Mouse (Mus musculus) limb, embryonic 15.5 days (tissue): ENCODE results near the gene Gfra1. TPM values are rescaled to one million over a fixed set of nuclear protein-coding genes. Genes with fewer than 3 reads are reported as not detected.

Experiments used
- ATAC-seq: fragments of 200-750 bp; cut with Nextera tagmentation; 2 replicates; pipeline ENCODE4 v1.8.0; 2017; ENCODE audit warnings: low read depth, moderate TSS enrichment; ENCODE audit not compliant: insufficient number of reproducible peaks, low FRiP score, low TSS enrichment
- H3K27ac ChIP-seq: fragments of 300-500 bp; sonication (generic); 2 replicates; pipeline ENCODE4 v1.5.1; 2015; ENCODE audit warnings: moderate library complexity, mild to moderate bottlenecking, inconsistent platforms
- H3K27me3 ChIP-seq: fragments of 300-500 bp; sonication (generic); 2 replicates; pipeline ENCODE4 v1.6.1; 2015; ENCODE audit warnings: inconsistent platforms
- H3K36me3 ChIP-seq: fragments of 300-500 bp; sonication (generic); 2 replicates; pipeline ENCODE4 v1.6.1; 2015; ENCODE audit warnings: inconsistent platforms
- H3K4me1 ChIP-seq: fragments of 300-500 bp; sonication (generic); 2 replicates; pipeline ENCODE4 v1.6.1; 2015; ENCODE audit warnings: inconsistent platforms
- H3K4me2 ChIP-seq: fragments of 300-500 bp; sonication (generic); 2 replicates; pipeline ENCODE4 v1.6.1; 2015; ENCODE audit warnings: mild to moderate bottlenecking, inconsistent platforms
- H3K4me3 ChIP-seq: fragments of 300-500 bp; sonication (generic); 2 replicates; pipeline ENCODE4 v1.5.1; 2015; ENCODE audit warnings: mild to moderate bottlenecking, inconsistent platforms
- H3K9ac ChIP-seq: fragments of 300-500 bp; sonication (generic); 2 replicates; pipeline ENCODE4 v1.6.1; 2015; ENCODE audit warnings: inconsistent platforms
- H3K9me3 ChIP-seq: fragments of 300-500 bp; sonication (generic); 2 replicates; pipeline ENCODE4 v1.6.1; 2016; ENCODE audit warnings: inconsistent platforms
- WGBS: fragments of 180-500 bp; shearing (Covaris S2); methylation state at CpG from one replicate; pipeline ENCODE4 v1.1.7; 2015; 5-methylcytosine and 5-hydroxymethylcytosine counted together
- polyA plus RNA-seq: library from polyadenylated mRNA; unstranded; fragments of >200 nt; fragmentation: Nextera tagmentation; extraction: Ambion mirVana; gene quantifications from 2 replicates; pipeline ENCODE4 v1.2.1, GENCODE M21; 2015

The Gfra1 gene
- polyA plus RNA-seq, 1 experiment from 2014 or later, result 18.3 TPM

GRCm38 (mm10) chr19:58437441-58438071 is 18.2 kb downstream of the Gfra1 start:
- Histone ChIP-seq H3K27me3 (no peaks in the 10 kb centered on the region), H3K27ac (no peak overlapping the region), H3K4me1 (no peaks in the 10 kb centered on the region; the same call in 1 of the 2 replicates), H3K4me2 (no peak overlapping the region), H3K36me3 (no peaks in the 10 kb centered on the region), H3K9ac (no peak overlapping the region), H3K9me3 (no peaks in the 10 kb centered on the region), H3K4me3 (no peak overlapping the region)
- ATAC-seq, result no peak
- whole genome bisulfite sequencing, result 79% methylated on average over 10 of the region's 10 CpGs

GRCm38 (mm10) chr19:58436874-58437273 is 18.8 kb downstream of the Gfra1 start:
- Histone ChIP-seq H3K4me1 (no peaks in the 10 kb centered on the region; the same call in 1 of the 2 replicates), H3K4me2 (no peak overlapping the region), H3K4me3 (no peak overlapping the region), H3K9me3 (no peaks in the 10 kb centered on the region), H3K27ac (no peak overlapping the region), H3K27me3 (no peaks in the 10 kb centered on the region), H3K36me3 (no peaks in the 10 kb centered on the region), H3K9ac (no peak overlapping the region)
- no peak for ATAC-seq
- 72% methylated on average over 3 of the region's 3 CpGs for WGBS

- no peak for ATAC-seq
- H3K4me1 ChIP-seq, result no peaks in the 10 kb centered on the region; the same call in 1 of the 2 replicates
- H3K9me3 ChIP-seq, result no peaks in the 10 kb centered on the region
- H3K9ac ChIP-seq, result no peak overlapping the region
- H3K4me3 ChIP-seq, result no peak overlapping the region
- H3K27me3 ChIP-seq, result no peaks in the 10 kb centered on the region
- no peaks in the 10 kb centered on the region for H3K36me3 ChIP-seq
- WGBS, result 62% methylated on average over 5 of the region's 5 CpGs
- H3K4me2 ChIP-seq, result no peak overlapping the region
- H3K27ac ChIP-seq, result no peak overlapping the region
Measured at GRCm38 (mm10) chr19:58435877-58436276, 19.8 kb downstream of the Gfra1 start.

GRCm38 (mm10) chr19:58432840-58433239 is 22.9 kb downstream of the Gfra1 start:
- Histone ChIP-seq H3K36me3 (no peaks in the 10 kb centered on the region), H3K27me3 (no peaks in the 10 kb centered on the region), H3K4me1 (no peaks in the 10 kb centered on the region; the same call in 1 of the 2 replicates), H3K4me3 (no peak overlapping the region), H3K9me3 (no peaks in the 10 kb centered on the region), H3K9ac (no peak overlapping the region), H3K27ac (no peak overlapping the region), H3K4me2 (no peak overlapping the region)
- 57% methylated on average over 5 of the region's 5 CpGs for whole genome bisulfite sequencing
- ATAC-seq, result no peak

- WGBS, result 81% methylated on average over 4 of the region's 4 CpGs
- no peak overlapping the region for H3K4me2 ChIP-seq
- H3K36me3 ChIP-seq, result no peaks in the 10 kb centered on the region
- no peak overlapping the region for H3K4me3 ChIP-seq
- ATAC-seq, result no peak
- no peak overlapping the region for H3K27ac ChIP-seq
- H3K4me1 ChIP-seq, result no peaks in the 10 kb centered on the region
- no peak overlapping the region for H3K9ac ChIP-seq
- H3K9me3 ChIP-seq, result no peaks in the 10 kb centered on the region
- no peaks in the 10 kb centered on the region for H3K27me3 ChIP-seq
Measured at GRCm38 (mm10) chr19:58428546-58428945, 27.2 kb downstream of the Gfra1 start.

- 78% methylated on average over 2 of the region's 2 CpGs for WGBS
- Histone ChIP-seq H3K9me3 (no peaks in the 10 kb centered on the region), H3K4me1 (no peaks in the 10 kb centered on the region), H3K9ac (no peak overlapping the region), H3K27me3 (no peaks in the 10 kb centered on the region), H3K4me3 (no peak overlapping the region), H3K4me2 (no peak overlapping the region), H3K36me3 (no peaks in the 10 kb centered on the region), H3K27ac (no peak overlapping the region)
- ATAC-seq, result no peak
Measured at GRCm38 (mm10) chr19:58427348-58427747, 28.4 kb downstream of the Gfra1 start.

GRCm38 (mm10) chr19:58424928-58425327 is 30.8 kb downstream of the Gfra1 start:
- Histone ChIP-seq H3K36me3 (no peaks in the 10 kb centered on the region), H3K27ac (no peak overlapping the region), H3K9me3 (no peaks in the 10 kb centered on the region), H3K4me1 (peaks cover 4% of the 10 kb centered on the region; the same call in 1 of the 2 replicates), H3K9ac (no peak overlapping the region), H3K4me3 (no peak overlapping the region), H3K27me3 (no peaks in the 10 kb centered on the region), H3K4me2 (no peak overlapping the region)
- ATAC-seq, result no peak
- 84% methylated on average over 2 of the region's 2 CpGs for WGBS

- Histone ChIP-seq H3K27me3 (no peaks in the 10 kb centered on the region), H3K9me3 (no peaks in the 10 kb centered on the region), H3K9ac (no peak overlapping the region), H3K36me3 (no peaks in the 10 kb centered on the region), H3K27ac (no peak overlapping the region), H3K4me2 (no peak overlapping the region), H3K4me3 (no peak overlapping the region), H3K4me1 (peaks cover 11% of the 10 kb centered on the region; the same call in 1 of the 2 replicates)
- ATAC-seq, result no peak
- WGBS, result 73% methylated on average over 3 of the region's 3 CpGs
Measured at GRCm38 (mm10) chr19:58424179-58424578, 31.5 kb downstream of the Gfra1 start.

GRCm38 (mm10) chr19:58422916-58423493 is 32.7 kb downstream of the Gfra1 start:
- Histone ChIP-seq H3K4me3 (no peak overlapping the region), H3K9ac (no peak overlapping the region), H3K4me1 (peaks cover 12% of the 10 kb centered on the region; the same call in 1 of the 2 replicates), H3K36me3 (no peaks in the 10 kb centered on the region), H3K9me3 (no peaks in the 10 kb centered on the region), H3K27ac (no peak overlapping the region), H3K27me3 (no peaks in the 10 kb centered on the region), H3K4me2 (no peak overlapping the region)
- no peak for ATAC-seq
- WGBS, result 86% methylated on average over 4 of the region's 4 CpGs

GRCm38 (mm10) chr19:58419685-58420084 is 36.0 kb downstream of the Gfra1 start:
- ATAC-seq, result peak; percentile 76
- H3K4me3 ChIP-seq, result no peak overlapping the region
- WGBS, result 20% methylated on average over 3 of the region's 3 CpGs
- H3K36me3 ChIP-seq, result no peaks in the 10 kb centered on the region
- H3K4me1 ChIP-seq, result peaks cover 12% of the 10 kb centered on the region; the same call in 1 of the 2 replicates
- H3K27ac ChIP-seq, result no peak overlapping the region
- no peak overlapping the region for H3K4me2 ChIP-seq
- no peak overlapping the region for H3K9ac ChIP-seq
- no peaks in the 10 kb centered on the region for H3K27me3 ChIP-seq
- no peaks in the 10 kb centered on the region for H3K9me3 ChIP-seq

- WGBS, result 31% methylated on average over 3 of the region's 3 CpGs
- Histone ChIP-seq H3K9me3 (no peaks in the 10 kb centered on the region), H3K4me2 (no peak overlapping the region), H3K27ac (no peak overlapping the region), H3K4me1 (peaks cover 12% of the 10 kb centered on the region; the same call in 1 of the 2 replicates), H3K9ac (no peak overlapping the region), H3K36me3 (no peaks in the 10 kb centered on the region), H3K4me3 (no peak overlapping the region), H3K27me3 (no peaks in the 10 kb centered on the region)
- ATAC-seq, result peak; percentile 35; the same call in 1 of the 2 replicates
Measured at GRCm38 (mm10) chr19:58419278-58419677, 36.4 kb downstream of the Gfra1 start.

GRCm38 (mm10) chr19:58415173-58415572 is 40.5 kb downstream of the Gfra1 start:
- Histone ChIP-seq H3K36me3 (no peaks in the 10 kb centered on the region), H3K4me1 (0 out of 2 replicates have a peak, but pooled peaks cover 12% of the 10 kb centered on the region), H3K4me3 (no peak overlapping the region), H3K9me3 (no peaks in the 10 kb centered on the region), H3K9ac (no peak overlapping the region), H3K27me3 (no peaks in the 10 kb centered on the region), H3K27ac (no peak overlapping the region), H3K4me2 (no peak overlapping the region)
- WGBS, result 73% methylated on average over 4 of the region's 4 CpGs
- no peak for ATAC-seq
